Mouse (Mus musculus): ENCODE measurements around the gene Mvb12a. TPM values are rescaled to one million over a fixed set of nuclear protein-coding genes. Genes with fewer than 3 reads are reported as not detected.

The Mvb12a gene
- polyA plus RNA-seq, 1 experiment from 2014 or later = 69.0 TPM

Other genes with a start within 250 kb of the Mvb12a start
- 85.4 and 89.2 TPM in 2 replicates for gene Use1, start 176.1 kb upstream of the Mvb12a start, polyA plus RNA-seq (2016; fragmentation: Nextera tagmentation; extraction: Ambion mirVana)
- 5.4 and 5.6 TPM in 2 replicates for gene Ocel1, start 171.6 kb upstream of the Mvb12a start, polyA plus RNA-seq (2016; fragmentation: Nextera tagmentation; extraction: Ambion mirVana)
- gene Nr2f6, start 161.0 kb upstream of the Mvb12a start, polyA plus RNA-seq (2016; fragmentation: Nextera tagmentation; extraction: Ambion mirVana) = 71.0 and 72.7 TPM in 2 replicates
- 8.6 and 8.9 TPM in 2 replicates for gene Ushbp1, start 147.1 kb upstream of the Mvb12a start, polyA plus RNA-seq (2016; fragmentation: Nextera tagmentation; extraction: Ambion mirVana)
- gene Babam1, start 146.1 kb upstream of the Mvb12a start, polyA plus RNA-seq (2016; fragmentation: Nextera tagmentation; extraction: Ambion mirVana) = 99.6 and 103 TPM in 2 replicates
- 40.5 and 42.7 TPM in 2 replicates for gene Ankle1, start 136.9 kb upstream of the Mvb12a start, polyA plus RNA-seq (2016; fragmentation: Nextera tagmentation; extraction: Ambion mirVana)
- gene Abhd8, start 79.3 kb upstream of the Mvb12a start, polyA plus RNA-seq (2016; fragmentation: Nextera tagmentation; extraction: Ambion mirVana) = 89.4 and 92.7 TPM in 2 replicates
- gene Mrpl34, start 78.0 kb upstream of the Mvb12a start, polyA plus RNA-seq (2016; fragmentation: Nextera tagmentation; extraction: Ambion mirVana) = 169 TPM in 2 replicates
- gene Dda1, start 73.7 kb upstream of the Mvb12a start, polyA plus RNA-seq (2016; fragmentation: Nextera tagmentation; extraction: Ambion mirVana) = 108 and 117 TPM in 2 replicates
- gene Ano8, start 57.0 kb upstream of the Mvb12a start, polyA plus RNA-seq (2016; fragmentation: Nextera tagmentation; extraction: Ambion mirVana) = 9.6 and 10.7 TPM in 2 replicates
- gene Gtpbp3, start 54.8 kb upstream of the Mvb12a start, polyA plus RNA-seq (2016; fragmentation: Nextera tagmentation; extraction: Ambion mirVana) = 23.0 and 25.0 TPM in 2 replicates
- 62.2 and 64.4 TPM in 2 replicates for gene Plvap, start 31.2 kb upstream of the Mvb12a start, polyA plus RNA-seq (2016; fragmentation: Nextera tagmentation; extraction: Ambion mirVana)
- gene Ccdc194, start 17.2 kb upstream of the Mvb12a start, polyA plus RNA-seq (2016; fragmentation: Nextera tagmentation; extraction: Ambion mirVana) = 0.48 and 0.49 TPM in 2 replicates
- 11.2 and 12.8 TPM in 2 replicates for gene Bst2, start 5.5 kb upstream of the Mvb12a start, polyA plus RNA-seq (2016; fragmentation: Nextera tagmentation; extraction: Ambion mirVana)
- gene Tmem221, start 15.9 kb downstream of the Mvb12a start, polyA plus RNA-seq (2016; fragmentation: Nextera tagmentation; extraction: Ambion mirVana) = 0.23 and 1.1 TPM in 2 replicates
- gene Nxnl1, start 23.7 kb downstream of the Mvb12a start, polyA plus RNA-seq (2016; fragmentation: Nextera tagmentation; extraction: Ambion mirVana) = not detected in 2 replicates
- 48.4 and 48.6 TPM in 2 replicates for gene Slc27a1, start 26.0 kb downstream of the Mvb12a start, polyA plus RNA-seq (2016; fragmentation: Nextera tagmentation; extraction: Ambion mirVana)
- 230 and 236 TPM in 2 replicates for gene Pgls, start 49.3 kb downstream of the Mvb12a start, polyA plus RNA-seq (2016; fragmentation: Nextera tagmentation; extraction: Ambion mirVana)
- 4.5 and 6.2 TPM in 2 replicates for gene Fam129c, start 54.7 kb downstream of the Mvb12a start, polyA plus RNA-seq (2016; fragmentation: Nextera tagmentation; extraction: Ambion mirVana)
- 72.7 and 72.8 TPM in 2 replicates for gene Colgalt1, start 68.1 kb downstream of the Mvb12a start, polyA plus RNA-seq (2016; fragmentation: Nextera tagmentation; extraction: Ambion mirVana)
- gene Unc13a, start 128.8 kb downstream of the Mvb12a start, polyA plus RNA-seq (2016; fragmentation: Nextera tagmentation; extraction: Ambion mirVana) = 1.9 and 2.8 TPM in 2 replicates
- gene Jak3, start 133.4 kb downstream of the Mvb12a start, polyA plus RNA-seq (2016; fragmentation: Nextera tagmentation; extraction: Ambion mirVana) = 3.4 and 4.5 TPM in 2 replicates
- 0.39 and 0.50 TPM in 2 replicates for gene Insl3, start 146.3 kb downstream of the Mvb12a start, polyA plus RNA-seq (2016; fragmentation: Nextera tagmentation; extraction: Ambion mirVana)
- gene B3gnt3, start 158.9 kb downstream of the Mvb12a start, polyA plus RNA-seq (2016; fragmentation: Nextera tagmentation; extraction: Ambion mirVana) = 0.64 and 0.67 TPM in 2 replicates
- 7.4 and 8.3 TPM in 2 replicates for gene Fcho1, start 182.8 kb downstream of the Mvb12a start, polyA plus RNA-seq (2016; fragmentation: Nextera tagmentation; extraction: Ambion mirVana)

Data from embryonic facial prominence, embryonic 12.5 days (tissue).